Mouse (Mus musculus) MEL-GATA-1-ER (cell line): ENCODE data around the gene Dock10.

ENCODE experiments used
- DNase-seq: peaks from one replicate; pipeline ENCODE4 v3.0.0-alpha.2; 2012; ENCODE audit warnings: low read depth; ENCODE audit errors: extremely low read depth

Dock10 gene

GRCm38 (mm10) chr1:80616671-80617070 lies 141.7 kb downstream of the Dock10 start:
- no peak for DNase-seq

GRCm38 (mm10) chr1:80614750-80615149 lies 143.6 kb downstream of the Dock10 start:
- DNase-seq: no peak

- peak; percentile 44 for DNase-seq
Measured at GRCm38 (mm10) chr1:80613395-80614011, 144.8 kb downstream of the Dock10 start.

DNA sequence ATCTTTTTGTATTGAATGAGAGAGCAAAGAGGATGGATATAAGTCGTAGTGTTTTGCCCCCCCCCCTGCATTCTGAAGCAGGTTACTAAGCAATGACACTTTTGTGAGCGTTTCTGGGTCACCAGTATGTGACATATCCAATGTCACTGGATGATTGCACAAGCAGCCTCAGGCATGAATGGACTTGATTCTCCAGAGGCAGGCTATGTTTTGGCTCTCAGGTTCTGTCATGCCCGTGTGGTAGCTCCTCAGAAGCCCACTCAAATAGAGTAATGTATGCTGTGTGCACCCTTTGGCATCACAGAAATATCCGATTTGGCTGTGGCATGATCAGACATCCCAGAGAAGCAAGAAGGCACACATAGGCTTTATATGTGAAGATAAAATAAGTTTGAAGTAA lies 150.8 kb downstream of the Dock10 start:
- no peak for DNase-seq

DNA sequence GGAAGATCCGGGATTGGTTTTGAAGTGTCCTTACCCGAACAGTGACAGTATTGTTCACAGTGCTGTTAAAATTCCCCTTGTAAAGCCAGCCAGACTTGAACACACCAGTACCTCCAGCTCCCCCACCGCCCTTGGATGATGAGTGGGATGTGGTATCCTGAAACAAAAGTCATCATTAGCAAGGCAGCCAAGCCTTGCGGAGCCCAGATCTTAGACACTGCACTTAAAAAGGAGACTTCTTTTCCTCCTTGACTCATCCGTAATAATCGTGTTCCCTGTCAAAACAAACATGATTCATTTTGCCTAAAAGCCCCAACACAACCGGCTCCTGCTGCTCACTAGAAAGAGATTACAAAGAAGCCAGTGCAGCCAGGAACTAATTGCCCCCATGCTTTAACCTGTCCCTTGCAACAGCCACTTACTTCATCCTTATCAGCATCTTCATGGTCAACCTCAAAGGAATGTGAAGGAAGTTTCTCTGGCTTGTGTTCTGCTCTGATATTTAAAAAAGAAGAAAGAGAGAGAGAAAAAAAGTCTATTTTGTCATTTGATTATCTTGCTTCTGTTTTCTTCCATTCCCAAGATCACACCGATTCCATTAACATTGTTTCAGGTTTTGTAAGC lies 152.1 kb downstream of the Dock10 start:
- peak; percentile 82 for DNase-seq

DNA sequence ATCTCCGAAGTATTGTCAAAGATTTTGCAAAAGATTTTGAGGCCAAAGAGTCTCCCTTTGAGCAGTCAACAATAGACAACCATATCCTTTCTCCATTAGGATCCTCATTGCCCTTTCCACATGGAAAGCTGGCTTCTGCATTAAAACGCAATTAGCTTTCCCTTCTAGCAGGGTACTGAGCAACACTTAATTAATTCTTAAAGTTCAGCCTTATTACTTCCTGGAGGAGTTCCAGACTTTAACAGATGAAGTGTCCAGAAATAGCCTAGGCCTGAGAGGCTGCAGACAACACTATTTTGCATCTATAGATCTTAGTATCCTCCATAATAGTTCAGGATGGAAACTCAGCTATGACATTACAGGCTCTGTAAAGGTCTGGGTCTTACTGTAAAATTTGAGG lies 154.0 kb downstream of the Dock10 start:
- no peak for DNase-seq

GRCm38 (mm10) chr1:80603081-80603480 lies 155.2 kb downstream of the Dock10 start:
- DNase-seq: no peak

DNA sequence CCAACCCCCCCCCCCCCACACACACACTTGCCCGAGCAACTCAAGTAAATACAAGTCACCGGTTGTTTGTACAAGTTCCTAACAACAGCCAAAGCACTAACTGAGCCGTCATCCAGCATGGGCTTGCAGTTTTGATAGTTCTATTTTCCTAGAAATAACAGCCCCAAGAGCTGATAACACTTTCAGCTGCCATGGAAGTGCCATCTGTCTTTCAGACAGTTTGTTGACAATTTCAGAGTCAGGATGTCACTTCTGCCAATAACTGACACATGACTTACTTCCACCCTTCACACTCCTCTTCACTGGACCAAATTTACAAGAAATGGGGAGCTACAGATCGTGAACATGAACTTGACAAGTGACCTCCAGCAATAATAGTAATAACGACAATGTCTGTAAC lies 175.0 kb downstream of the Dock10 start:
- DNase-seq: no peak

GRCm38 (mm10) chr1:80582186-80582585 lies 176.1 kb downstream of the Dock10 start:
- no peak for DNase-seq

- peak; percentile 10 for DNase-seq
Measured at GRCm38 (mm10) chr1:80576898-80577297, 181.4 kb downstream of the Dock10 start.

DNA sequence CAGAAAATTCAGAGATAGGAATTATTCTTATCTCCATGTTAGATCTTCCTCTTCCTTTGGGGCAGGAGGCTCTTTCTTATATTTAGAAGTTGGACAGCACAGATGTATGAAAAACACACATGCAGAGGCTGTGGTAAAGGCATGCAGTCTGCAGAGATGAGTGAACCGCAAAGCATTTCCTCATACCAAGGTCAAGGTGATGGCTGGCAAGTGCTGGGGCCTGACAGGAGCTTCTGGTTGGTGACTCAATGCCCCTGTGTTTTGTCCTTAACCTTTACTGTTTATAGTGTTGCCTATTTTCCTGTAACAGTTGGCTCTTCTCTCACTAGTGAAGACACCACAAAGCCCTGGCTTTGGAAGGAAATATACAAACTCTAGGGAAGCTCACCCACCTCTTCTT lies 201.9 kb downstream of the Dock10 start:
- no peak for DNase-seq

DNA sequence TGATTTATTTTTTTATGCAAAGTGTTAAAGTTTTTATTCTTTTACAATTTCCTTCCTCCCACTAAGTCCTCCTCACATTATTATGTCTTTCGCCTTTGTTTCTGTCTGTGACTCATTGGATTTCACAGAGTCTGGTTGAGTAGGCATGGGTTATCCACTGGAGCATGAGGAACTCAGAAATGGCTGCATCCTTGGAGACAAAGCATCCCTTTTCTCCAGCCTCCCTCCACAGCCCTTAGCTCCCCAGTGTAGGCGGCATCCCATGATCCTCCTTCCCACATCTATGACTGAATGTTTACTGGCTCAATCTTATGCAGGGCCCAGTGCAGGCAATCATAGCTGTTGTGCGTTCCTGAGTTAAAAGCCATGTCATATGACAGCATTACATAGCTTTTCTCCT lies 216.8 kb downstream of the Dock10 start:
- DNase-seq: no peak

GRCm38 (mm10) chr1:80522197-80522596 lies 236.1 kb downstream of the Dock10 start:
- no peak for DNase-seq

DNA sequence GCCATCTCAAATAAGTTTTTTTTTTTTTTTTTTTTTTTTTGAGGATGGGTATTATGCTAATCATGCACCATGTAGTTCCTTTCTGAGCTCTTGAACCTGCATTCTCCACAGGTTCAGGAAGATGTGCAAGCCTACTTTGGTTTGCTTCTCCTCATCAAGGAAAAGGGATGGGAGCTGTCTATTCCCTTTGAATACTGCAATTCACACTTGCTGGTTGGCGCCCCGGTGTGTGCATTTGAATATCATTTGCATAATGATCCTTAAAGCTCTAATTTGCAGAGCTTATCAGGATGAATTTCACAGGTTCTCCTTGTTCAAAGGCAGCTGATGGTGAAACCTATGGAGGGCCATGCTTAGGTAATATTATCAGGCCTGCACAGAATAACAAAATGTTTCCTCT lies 237.9 kb downstream of the Dock10 start:
- DNase-seq: no peak

DNA sequence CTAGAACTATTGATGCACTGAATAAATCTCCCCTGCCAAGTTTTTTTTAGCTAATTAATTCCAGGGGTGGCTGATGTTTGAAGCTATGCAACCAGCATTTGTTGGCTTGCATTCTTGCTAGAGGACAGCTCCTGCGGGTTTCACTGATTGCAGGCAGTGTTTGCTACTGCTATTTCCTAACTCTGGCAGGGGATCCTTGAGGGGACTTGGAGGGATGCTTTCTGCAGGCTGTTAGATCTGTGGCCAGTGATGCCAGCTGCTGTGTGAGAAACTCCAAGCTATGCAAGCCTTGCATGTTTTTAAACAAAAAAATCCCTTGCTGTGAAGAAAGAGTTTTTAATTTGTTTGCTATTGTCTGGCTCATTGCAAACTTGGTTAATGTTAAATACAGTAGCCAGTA lies 238.4 kb downstream of the Dock10 start:
- DNase-seq: no peak

DNA sequence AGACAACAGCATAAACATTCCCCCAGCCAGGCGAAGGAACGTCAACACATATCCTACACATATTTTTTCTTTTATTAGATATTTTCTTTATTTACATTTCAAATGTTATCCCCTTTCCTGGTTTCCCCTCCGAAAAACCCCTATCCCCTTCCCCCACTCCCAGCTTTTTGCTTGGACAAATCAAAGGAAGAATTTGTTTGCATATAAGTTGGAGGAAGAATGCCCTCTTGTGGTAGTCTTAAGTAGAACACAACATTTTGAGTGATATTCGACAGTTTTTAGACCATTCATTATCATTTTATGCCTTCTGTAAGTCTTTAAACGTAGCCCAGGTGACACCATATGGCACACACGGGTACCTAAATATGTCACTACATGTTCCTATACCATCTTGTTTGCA lies 242.5 kb downstream of the Dock10 start:
- no peak for DNase-seq

- no peak for DNase-seq
Measured at GRCm38 (mm10) chr1:80512210-80512948, 245.9 kb downstream of the Dock10 start.

GRCm38 (mm10) chr1:80504757-80505156 lies 253.6 kb downstream of the Dock10 start:
- peak; percentile 13 for DNase-seq

DNA sequence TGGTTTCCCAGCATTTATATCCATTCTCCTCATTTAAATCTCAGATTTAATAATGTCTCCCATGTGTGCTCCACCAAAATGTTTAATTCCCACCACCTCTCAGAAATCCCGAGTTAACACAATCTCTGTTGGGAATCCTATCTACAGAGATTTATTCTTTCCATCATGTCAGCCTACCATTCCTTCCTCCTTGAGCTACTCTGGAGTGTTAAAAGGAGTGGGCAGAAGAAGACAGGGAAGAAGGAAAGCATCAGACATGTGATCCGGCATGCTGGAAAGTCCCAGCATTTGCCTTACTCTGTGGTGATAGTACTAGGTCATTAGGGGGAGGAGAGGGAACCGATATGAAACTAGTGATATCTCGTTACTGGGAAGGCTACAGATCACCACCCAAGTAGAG lies 254.2 kb downstream of the Dock10 start:
- DNase-seq: no peak

- DNase-seq: no peak
Measured at GRCm38 (mm10) chr1:80502456-80503165, 255.7 kb downstream of the Dock10 start.

DNA sequence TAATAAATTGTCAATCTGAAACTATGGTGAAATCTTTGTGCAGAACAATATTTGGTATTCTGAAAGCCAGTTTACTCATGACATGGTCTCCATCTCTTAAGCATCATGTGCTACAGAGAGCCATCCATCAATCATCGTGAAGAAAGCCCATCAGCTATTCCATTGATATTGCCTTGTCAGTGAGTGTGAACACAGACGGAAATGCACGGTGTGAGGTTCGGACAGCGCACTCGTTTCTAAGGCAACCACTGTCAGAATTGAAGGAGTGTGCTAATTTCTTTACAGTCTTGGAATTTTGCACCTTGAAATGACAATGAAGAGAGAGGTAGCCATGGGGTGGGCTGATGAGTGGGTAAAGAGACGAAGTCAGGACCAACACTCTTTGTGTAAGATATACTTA lies 259.1 kb downstream of the Dock10 start:
- no peak for DNase-seq

GRCm38 (mm10) chr1:80496360-80496759 lies 262.0 kb downstream of the Dock10 start:
- DNase-seq: no peak
